ENCODE assay signal across 9 mouse cellular contexts in the genomic region with DNA sequence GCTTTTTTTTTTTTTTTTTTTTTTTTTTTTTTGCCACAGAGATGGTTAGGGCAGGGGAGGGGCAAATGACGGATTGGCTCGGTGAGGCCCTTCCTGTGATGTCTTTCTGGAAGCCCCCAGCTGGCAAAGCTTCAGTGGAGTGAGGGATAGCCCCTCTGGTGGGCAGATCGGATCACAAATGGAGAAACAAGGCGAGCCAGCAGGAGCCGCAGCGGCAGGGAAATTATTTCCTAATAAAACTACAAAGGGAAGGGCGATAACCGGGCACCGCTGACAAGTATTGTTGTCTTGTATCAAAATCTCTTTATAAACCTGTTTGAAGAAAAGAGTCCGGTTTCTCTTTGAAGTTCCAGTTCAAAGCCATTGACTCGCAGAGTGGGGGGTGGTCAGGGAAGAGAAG.
DNase-seq lines count a peak whose midpoint lies in the region; ATAC-seq lines count a peak whose summit lies in the region.
"Had no signal": no experiment of that assay in that cellular context is flagged by ENCODE, and none has a peak within 500 bp of the region (broad histone marks: within the 10 kb centered on the region; RNA-seq: fewer than 3 reads in every experiment).

No protein-coding gene starts in this region.

- 0 out of 2 replicates have a peak overlapping the region, but pooled peaks have one; percentile 22 for H3K4me2 ChIP-seq in heart, embryonic 12.5 days
- 0 out of 2 replicates have a peak overlapping the region, but pooled peaks have one; percentile 15 for H3K4me2 ChIP-seq in hindbrain, embryonic 12.5 days (replicated peaks)
- peak overlapping the region; percentile 25; the same call in 1 of the 2 replicates for H3K4me2 ChIP-seq in midbrain, embryonic 13.5 days (replicated peaks)
- H3K4me2 ChIP-seq: embryonic facial prominence, embryonic 15.5 days had no signal

- no peak overlapping the region for H3K4me3 ChIP-seq in heart, embryonic 12.5 days
- peak overlapping the region; percentile 22 for H3K4me3 ChIP-seq in brown adipose tissue, adult 24 weeks (ENCODE audit: insufficient read depth, low read depth, low read length)
- no peak overlapping the region for H3K4me3 ChIP-seq in hindbrain, embryonic 12.5 days
- H3K4me3 ChIP-seq in midbrain, embryonic 13.5 days (replicated peaks), result no peak overlapping the region
- H3K4me3 ChIP-seq: embryonic facial prominence, embryonic 15.5 days had no signal

- no peak overlapping the region for H3K27ac ChIP-seq in heart, embryonic 12.5 days (ENCODE audit: poor library complexity, severe bottlenecking)
- no peak overlapping the region for H3K27ac ChIP-seq in brown adipose tissue, adult 24 weeks (replicated peaks; ENCODE audit: low read depth, low read length)
- no peak overlapping the region for H3K27ac ChIP-seq in hindbrain, embryonic 12.5 days
- no peak overlapping the region for H3K27ac ChIP-seq in midbrain, embryonic 13.5 days
- H3K27ac ChIP-seq: embryonic facial prominence, embryonic 15.5 days had no signal

- H3K36me3 ChIP-seq in heart, embryonic 12.5 days, result no peaks in the 10 kb centered on the region
- H3K36me3 ChIP-seq in hindbrain, embryonic 12.5 days, result no peaks in the 10 kb centered on the region
- H3K36me3 ChIP-seq in midbrain, embryonic 13.5 days, result no peaks in the 10 kb centered on the region
- H3K36me3 ChIP-seq: embryonic facial prominence, embryonic 15.5 days had no signal

- no peak for DNase-seq in heart, adult 18-20 months
- DNase-seq in right cerebral cortex, adult 18-20 months, result no peak
- no peak for DNase-seq in gastrocnemius, postnatal 25 days
- no peak for DNase-seq in ovary, postnatal 14 days (ENCODE audit: low spot score)

- WGBS in heart, embryonic 12.5 days, result 46% methylated on average over 11 of the region's 11 CpGs
- 10% methylated on average over 11 of the region's 11 CpGs for WGBS in hindbrain, embryonic 12.5 days
- 7% methylated on average over 11 of the region's 11 CpGs for WGBS in midbrain, embryonic 13.5 days

- ATAC-seq in heart, embryonic 12.5 days (ENCODE audit: insufficient number of reproducible peaks, low FRiP score), result no peak
- no peak for ATAC-seq in hindbrain, embryonic 12.5 days (ENCODE audit: low FRiP score)
- 0 out of 2 replicates have a peak, but pooled peaks have one; percentile 15 for ATAC-seq in midbrain, embryonic 13.5 days

- H3K27me3 ChIP-seq in heart, embryonic 12.5 days (replicated peaks), result no peaks in the 10 kb centered on the region
- peaks cover 41% of the 10 kb centered on the region for H3K27me3 ChIP-seq in hindbrain, embryonic 12.5 days
- peaks cover 61% of the 10 kb centered on the region for H3K27me3 ChIP-seq in midbrain, embryonic 13.5 days

- H3K9me3 ChIP-seq in heart, embryonic 12.5 days (replicated peaks), result no peaks in the 10 kb centered on the region
- no peaks in the 10 kb centered on the region for H3K9me3 ChIP-seq in hindbrain, embryonic 12.5 days (replicated peaks)
- H3K9me3 ChIP-seq in midbrain, embryonic 13.5 days, result no peaks in the 10 kb centered on the region
- H3K9me3 ChIP-seq: embryonic facial prominence, embryonic 15.5 days had no signal

- peaks cover 41% of the 10 kb centered on the region for H3K4me1 ChIP-seq in heart, embryonic 12.5 days (replicated peaks)
- H3K4me1 ChIP-seq in brown adipose tissue, adult 24 weeks (ENCODE audit: control insufficient read depth, insufficient read depth, insufficient read length, low read length), result peaks cover 4% of the 10 kb centered on the region; the same call in 1 of the 2 replicates
- peaks cover 30% of the 10 kb centered on the region for H3K4me1 ChIP-seq in hindbrain, embryonic 12.5 days
- peaks cover 37% of the 10 kb centered on the region for H3K4me1 ChIP-seq in midbrain, embryonic 13.5 days (replicated peaks)

- H3K9ac ChIP-seq in heart, embryonic 12.5 days, result no peak overlapping the region
- H3K9ac ChIP-seq in hindbrain, embryonic 12.5 days, result no peak overlapping the region
- no peak overlapping the region for H3K9ac ChIP-seq in midbrain, embryonic 13.5 days (replicated peaks)
- H3K9ac ChIP-seq: embryonic facial prominence, embryonic 15.5 days had no signal
